Mouse (Mus musculus) heart, embryonic 14.5 days (tissue): ENCODE measurements around the gene Col17a1. TPM values are rescaled to one million over a fixed set of nuclear protein-coding genes. Genes with fewer than 3 reads are reported as not detected.

Experiments used
- ATAC-seq: fragments of 200-750 bp; cut with Nextera tagmentation; 2 replicates; pipeline ENCODE4 v1.8.0; 2017; ENCODE audit warnings: low read depth, moderate TSS enrichment; ENCODE audit not compliant: insufficient number of reproducible peaks, insufficient read depth, low FRiP score
- H3K27ac ChIP-seq, 2 experiments: fragments of 200-500 bp in 1 of 2; fragments of 300-500 bp in 1 of 2; sonication (generic) in 1 of 2; replicated peaks in 1 of 2; 2 replicates each; pipeline ENCODE4 v1.5.1; 2012 to 2014; ENCODE audit warnings: low read depth in 2 of 2, low read length in 2 of 2, control low read depth in 1 of 2, mild to moderate bottlenecking in 1 of 2, mixed read lengths in 1 of 2; ENCODE audit not compliant: control insufficient read depth in 1 of 2, insufficient read depth in 1 of 2
- H3K27me3 ChIP-seq: fragments of 300-500 bp; sonication (generic); 2 replicates; pipeline ENCODE4 v1.6.1; 2014; ENCODE audit warnings: mild to moderate bottlenecking, low read length, control low read depth; ENCODE audit not compliant: control insufficient read depth, insufficient read depth
- H3K36me3 ChIP-seq: fragments of 300-500 bp; sonication (generic); 2 replicates; pipeline ENCODE4 v1.6.1; 2014; ENCODE audit warnings: mild to moderate bottlenecking, control low read depth, low read length, mixed read lengths; ENCODE audit not compliant: control insufficient read depth, insufficient read depth
- H3K4me1 ChIP-seq, 2 experiments: fragments of 200-500 bp in 1 of 2; fragments of 300-500 bp in 1 of 2; sonication (generic) in 1 of 2; 2 replicates each; pipeline ENCODE4 v1.6.1; 2012 to 2014; ENCODE audit warnings: low read length in 2 of 2, control low read depth in 1 of 2, mixed read lengths in 1 of 2; ENCODE audit not compliant: control insufficient read depth in 2 of 2, insufficient read depth in 2 of 2
- H3K4me2 ChIP-seq: fragments of 300-500 bp; sonication (generic); 2 replicates; pipeline ENCODE4 v1.6.1; 2014; ENCODE audit warnings: mild to moderate bottlenecking, low read length
- H3K4me3 ChIP-seq, 2 experiments: fragments of 200-500 bp in 1 of 2; fragments of 300-500 bp in 1 of 2; sonication (generic) in 1 of 2; 2 replicates each; pipeline ENCODE4 v1.5.1; 2012 to 2014; ENCODE audit warnings: low read length in 2 of 2, mild to moderate bottlenecking in 2 of 2, control low read depth in 1 of 2, low read depth in 1 of 2, moderate library complexity in 1 of 2; ENCODE audit not compliant: control insufficient read depth in 1 of 2, insufficient read depth in 1 of 2
- H3K9ac ChIP-seq: fragments of 300-500 bp; sonication (generic); 2 replicates; pipeline ENCODE4 v1.6.1; 2014; ENCODE audit warnings: mild to moderate bottlenecking, low read length
- H3K9me3 ChIP-seq: fragments of 300-500 bp; sonication (generic); 2 replicates; pipeline ENCODE4 v1.6.1; 2016; ENCODE audit warnings: low read length, control low read depth; ENCODE audit not compliant: control insufficient read depth
- WGBS: fragments of 180-500 bp; shearing (Covaris S2); extraction: QIAGEN DNeasy Blood & Tissue Kit; methylation state at CpG from one replicate; pipeline ENCODE4 v1.1.7; 2014; 5-methylcytosine and 5-hydroxymethylcytosine counted together
- polyA plus RNA-seq: library from polyadenylated mRNA; unstranded; fragments of >200 nt; fragmentation: Nextera tagmentation; extraction: Ambion mirVana; gene quantifications from 2 replicates; pipeline ENCODE4 v1.2.1, GENCODE M21; 2014

Col17a1 gene
- 0.46 and 0.75 TPM in 2 replicates for polyA plus RNA-seq

GRCm38 (mm10) chr19:47691994-47692393 is at the start of gene Col17a1:
Gene Col17a1 (minus strand): TSS chr19:47692094.
- Histone ChIP-seq H3K4me3 (no peak within 1 kb of the TSS), H3K9ac (no peak within 1 kb of the TSS), H3K36me3 (no peaks in the 10 kb centered on the region), H3K4me1 (no peaks in the 10 kb centered on the region), H3K27me3 (no peaks in the 10 kb centered on the region; the same call in 1 of the 2 replicates), H3K9me3 (no peaks in the 10 kb centered on the region), H3K4me2 (no peak within 1 kb of the TSS), H3K27ac (no peak within 1 kb of the TSS)
- WGBS: 79% methylated on average over 6 of the region's 6 CpGs
- no peak for ATAC-seq

GRCm38 (mm10) chr19:47731931-47732330 is 40.0 kb upstream of the Col17a1 start:
- Histone ChIP-seq H3K36me3 (peaks cover 46% of the 10 kb centered on the region), H3K27me3 (no peaks in the 10 kb centered on the region)
- no peak; the same call in 1 of the 2 replicates for ATAC-seq

GRCm38 (mm10) chr19:47731071-47731881 is 39.4 kb upstream of the Col17a1 start, which contains the start of gene Sfr1:
Gene Sfr1 (plus strand): TSS chr19:47731682.
- ATAC-seq: peak; percentile 96
- WGBS: under 1% methylated on average over 59 of the region's 72 CpGs

More at GRCm38 (mm10) chr19:47731931-47732330, 40.0 kb upstream of the Col17a1 start:
- no peaks in the 10 kb centered on the region for H3K9me3 ChIP-seq
- H3K4me3 ChIP-seq: peak overlapping the region; percentile 65 to 76
- H3K4me2 ChIP-seq: peak overlapping the region; percentile 83
- H3K9ac ChIP-seq: peak overlapping the region; percentile 82
- H3K27ac ChIP-seq: peak overlapping the region; percentile 81 to 99
- H3K4me1 ChIP-seq: peaks cover 0 to 34% of the 10 kb centered on the region in 2 experiments
- 2% methylated on average over 15 of the region's 15 CpGs for WGBS

GRCm38 (mm10) chr19:47730691-47731070 is 38.8 kb upstream of the Col17a1 start:
- under 1% methylated on average over 12 of the region's 12 CpGs for WGBS
- peak overlapping the region; percentile 99 to 100 for H3K27ac ChIP-seq
- no peaks in the 10 kb centered on the region for H3K27me3 ChIP-seq
- H3K4me3 ChIP-seq: peak overlapping the region; percentile 76 to 80
- peaks cover 0 to 25% of the 10 kb centered on the region in 2 experiments for H3K4me1 ChIP-seq
- peak overlapping the region; percentile 83 for H3K4me2 ChIP-seq
- H3K9ac ChIP-seq: peak overlapping the region; percentile 80
- H3K36me3 ChIP-seq: peaks cover 33% of the 10 kb centered on the region
- peak; percentile 81 for ATAC-seq
- H3K9me3 ChIP-seq: no peaks in the 10 kb centered on the region

More at GRCm38 (mm10) chr19:47731071-47731881, 39.4 kb upstream of the Col17a1 start, which contains the start of gene Sfr1:
- Histone ChIP-seq H3K9me3 (no peaks in the 10 kb centered on the region), H3K27me3 (no peaks in the 10 kb centered on the region), H3K4me3 (peak within 1 kb of the TSS; percentile 76 to 80), H3K36me3 (peaks cover 39% of the 10 kb centered on the region), H3K4me1 (peaks cover 0 to 31% of the 10 kb centered on the region in 2 experiments), H3K27ac (peak within 1 kb of the TSS; percentile 99 to 100), H3K9ac (peak within 1 kb of the TSS; percentile 82), H3K4me2 (peak within 1 kb of the TSS; percentile 83)

GRCm38 (mm10) chr19:47725643-47726140 is 33.8 kb upstream of the Col17a1 start:
- Histone ChIP-seq H3K27me3 (no peaks in the 10 kb centered on the region), H3K36me3 (no peaks in the 10 kb centered on the region), H3K4me2 (no peak overlapping the region), H3K4me1 (peaks cover 0 to 11% of the 10 kb centered on the region in 2 experiments), H3K9me3 (no peaks in the 10 kb centered on the region), H3K9ac (no peak overlapping the region), H3K4me3 (no peak overlapping the region), H3K27ac (no peak overlapping the region)
- WGBS: 65% methylated on average over 7 of the region's 7 CpGs
- no peak for ATAC-seq

- Histone ChIP-seq H3K36me3 (no peaks in the 10 kb centered on the region), H3K27me3 (no peaks in the 10 kb centered on the region), H3K27ac (no peak overlapping the region), H3K4me3 (no peak overlapping the region), H3K9me3 (no peaks in the 10 kb centered on the region), H3K4me2 (no peak overlapping the region), H3K4me1 (peaks cover 0 to 6% of the 10 kb centered on the region in 2 experiments), H3K9ac (no peak overlapping the region)
- 50% methylated on average over 4 of the region's 4 CpGs for WGBS
- ATAC-seq: no peak
Measured at GRCm38 (mm10) chr19:47724903-47725302, 33.0 kb upstream of the Col17a1 start.

- 15% methylated on average over 6 of the region's 6 CpGs for WGBS
- no peaks in the 10 kb centered on the region for H3K36me3 ChIP-seq
- no peaks in the 10 kb centered on the region for H3K9me3 ChIP-seq
- H3K4me1 ChIP-seq: peaks cover 0 to 3% of the 10 kb centered on the region in 2 experiments; a peak in 3 of 4 replicates
- no peak overlapping the region for H3K4me2 ChIP-seq
- no peak overlapping the region for H3K4me3 ChIP-seq
- H3K27ac ChIP-seq: no peak overlapping the region
- H3K9ac ChIP-seq: no peak overlapping the region
- no peak for ATAC-seq
- no peaks in the 10 kb centered on the region for H3K27me3 ChIP-seq
Measured at GRCm38 (mm10) chr19:47722471-47722870, 30.6 kb upstream of the Col17a1 start.
